Mouse (Mus musculus) liver, embryonic 14.5 days (tissue): ENCODE data around the gene Alox12e.

Experiments used
- CTCF ChIP-seq: IDR thresholded peaks from 2 replicates; pipeline ENCODE4 v1.5.1; 2016; ENCODE audit warnings: antibody characterized with exemption, low read depth, control low read depth
- EP300 ChIP-seq: IDR thresholded peaks from 2 replicates; pipeline ENCODE4 v1.6.1; 2016; ENCODE audit warnings: antibody characterized with exemption, low read depth

- TF ChIP-seq CTCF, result no peak
- no peak for TF ChIP-seq EP300
Measured at GRCm38 (mm10) chr11:70291235-70291634, 31.2 kb downstream of the Alox12e start.
